Mouse (Mus musculus): ENCODE results near the gene Gins1. TPM values are rescaled to one million over a fixed set of nuclear protein-coding genes. Genes with fewer than 3 reads are reported as not detected.
"Not testable (repeated sequence)": the region's sequence is repeated elsewhere in the genome, so short reads cannot be mapped to it uniquely, and the experiment has no call there.

Gene Gins1
- polyA plus RNA-seq, 1 experiment, result 1.9 TPM

GRCm38 (mm10) chr2:150933482-150933881 is 28.3 kb downstream of the Gins1 start:
- no peak overlapping the region for H3K27ac ChIP-seq (ENCODE audit: insufficient read depth, low read length)
- H3K4me1 ChIP-seq (ENCODE audit: control insufficient read depth, insufficient read depth, insufficient read length), result no peaks in the 10 kb centered on the region
- 91% methylated on average over 19 of the region's 19 CpGs for WGBS
- H3K4me3 ChIP-seq (ENCODE audit: extremely low read depth, insufficient read depth, insufficient read length), result no peak overlapping the region
- no peaks in the 10 kb centered on the region for H3K27me3 ChIP-seq (ENCODE audit: control insufficient read depth, insufficient read depth, low read length)
- H3K36me3 ChIP-seq (ENCODE audit: control insufficient read depth, insufficient read depth, low read length), result no peaks in the 10 kb centered on the region
- DNase-seq (ENCODE audit: low read depth in 1 of 2, low spot score in 2 of 2), result no peak
- no peak for TF ChIP-seq POLR2A (IDR thresholded peaks at IDR 0.05; ENCODE audit: low read depth, low read length)
- TF ChIP-seq CTCF (IDR thresholded peaks at IDR 0.05; ENCODE audit: extremely low read depth, insufficient read depth, insufficient read length, insufficient replicate concordance), result no peak

GRCm38 (mm10) chr2:150934659-150935058 is 29.5 kb downstream of the Gins1 start:
- H3K27me3 ChIP-seq (ENCODE audit: control insufficient read depth, insufficient read depth, low read length), result no peaks in the 10 kb centered on the region
- H3K27ac ChIP-seq (ENCODE audit: insufficient read depth, low read length), result no peak overlapping the region
- WGBS, result 96% methylated on average over 4 of the region's 4 CpGs
- no peaks in the 10 kb centered on the region for H3K36me3 ChIP-seq (ENCODE audit: control insufficient read depth, insufficient read depth, low read length)
- no peaks in the 10 kb centered on the region for H3K4me1 ChIP-seq (ENCODE audit: control insufficient read depth, insufficient read depth, insufficient read length)
- no peak for DNase-seq (ENCODE audit: low read depth in 1 of 2, low spot score in 2 of 2)
- no peak for TF ChIP-seq POLR2A (IDR thresholded peaks at IDR 0.05; ENCODE audit: low read depth, low read length)
- TF ChIP-seq CTCF (IDR thresholded peaks at IDR 0.05; ENCODE audit: extremely low read depth, insufficient read depth, insufficient read length, insufficient replicate concordance), result no peak
- H3K4me3 ChIP-seq (ENCODE audit: extremely low read depth, insufficient read depth, insufficient read length), result no peak overlapping the region

- WGBS, result 91% methylated on average over 5 of the region's 5 CpGs
- Histone ChIP-seq H3K27me3 (ENCODE audit: control insufficient read depth, insufficient read depth, low read length) (no peaks in the 10 kb centered on the region), H3K4me3 (ENCODE audit: extremely low read depth, insufficient read depth, insufficient read length) (no peak overlapping the region), H3K27ac (ENCODE audit: insufficient read depth, low read length) (no peak overlapping the region), H3K36me3 (ENCODE audit: control insufficient read depth, insufficient read depth, low read length) (no peaks in the 10 kb centered on the region), H3K4me1 (ENCODE audit: control insufficient read depth, insufficient read depth, insufficient read length) (no peaks in the 10 kb centered on the region)
- DNase-seq (ENCODE audit: low read depth in 1 of 2, low spot score in 2 of 2), result no peak
- no peak for TF ChIP-seq CTCF (IDR thresholded peaks at IDR 0.05; ENCODE audit: extremely low read depth, insufficient read depth, insufficient read length, insufficient replicate concordance)
- no peak for TF ChIP-seq POLR2A (IDR thresholded peaks at IDR 0.05; ENCODE audit: low read depth, low read length)
Measured at GRCm38 (mm10) chr2:150944017-150944416, 38.8 kb downstream of the Gins1 start.

- not testable (repeated sequence) for H3K4me1 ChIP-seq (ENCODE audit: control insufficient read depth, insufficient read depth, insufficient read length); H3K27ac ChIP-seq (ENCODE audit: insufficient read depth, low read length); H3K4me3 ChIP-seq (ENCODE audit: extremely low read depth, insufficient read depth, insufficient read length); H3K27me3 ChIP-seq (ENCODE audit: control insufficient read depth, insufficient read depth, low read length); DNase-seq (ENCODE audit: low read depth in 1 of 2, low spot score in 2 of 2); H3K36me3 ChIP-seq (ENCODE audit: control insufficient read depth, insufficient read depth, low read length)
- 92% methylated on average over 5 of the region's 5 CpGs for WGBS
Measured at GRCm38 (mm10) chr2:150947341-150947740, 42.1 kb downstream of the Gins1 start.

GRCm38 (mm10) chr2:150947880-150948611 is 42.8 kb downstream of the Gins1 start:
- H3K36me3 ChIP-seq (ENCODE audit: control insufficient read depth, insufficient read depth, low read length); H3K4me1 ChIP-seq (ENCODE audit: control insufficient read depth, insufficient read depth, insufficient read length); H3K27me3 ChIP-seq (ENCODE audit: control insufficient read depth, insufficient read depth, low read length); H3K4me3 ChIP-seq (ENCODE audit: extremely low read depth, insufficient read depth, insufficient read length); H3K27ac ChIP-seq (ENCODE audit: insufficient read depth, low read length); DNase-seq (ENCODE audit: low read depth in 1 of 2, low spot score in 2 of 2): not testable (repeated sequence)
- WGBS, result 91% methylated on average over 12 of the region's 12 CpGs

GRCm38 (mm10) chr2:150948786-150949185 is 43.6 kb downstream of the Gins1 start:
- DNase-seq (ENCODE audit: low read depth in 1 of 2, low spot score in 2 of 2), result no peak
- WGBS, result 85% methylated on average over 5 of the region's 5 CpGs
- Histone ChIP-seq H3K27me3 (ENCODE audit: control insufficient read depth, insufficient read depth, low read length) (no peaks in the 10 kb centered on the region), H3K27ac (ENCODE audit: insufficient read depth, low read length) (no peak overlapping the region), H3K4me1 (ENCODE audit: control insufficient read depth, insufficient read depth, insufficient read length) (no peaks in the 10 kb centered on the region), H3K4me3 (ENCODE audit: extremely low read depth, insufficient read depth, insufficient read length) (no peak overlapping the region), H3K36me3 (ENCODE audit: control insufficient read depth, insufficient read depth, low read length) (no peaks in the 10 kb centered on the region)
- TF ChIP-seq POLR2A (IDR thresholded peaks at IDR 0.05; ENCODE audit: low read depth, low read length), result no peak
- no peak for TF ChIP-seq CTCF (IDR thresholded peaks at IDR 0.05; ENCODE audit: extremely low read depth, insufficient read depth, insufficient read length, insufficient replicate concordance)

- no peak for TF ChIP-seq CTCF (IDR thresholded peaks at IDR 0.05; ENCODE audit: extremely low read depth, insufficient read depth, insufficient read length, insufficient replicate concordance)
- TF ChIP-seq POLR2A (IDR thresholded peaks at IDR 0.05; ENCODE audit: low read depth, low read length), result no peak
Measured at GRCm38 (mm10) chr2:150949652-150950051, 44.5 kb downstream of the Gins1 start.

More at GRCm38 (mm10) chr2:150949652-150950051, 44.5 kb downstream of the Gins1 start:
- Histone ChIP-seq H3K27ac (ENCODE audit: insufficient read depth, low read length) (no peak overlapping the region), H3K36me3 (ENCODE audit: control insufficient read depth, insufficient read depth, low read length) (no peaks in the 10 kb centered on the region), H3K27me3 (ENCODE audit: control insufficient read depth, insufficient read depth, low read length) (no peaks in the 10 kb centered on the region), H3K4me3 (ENCODE audit: extremely low read depth, insufficient read depth, insufficient read length) (no peak overlapping the region), H3K4me1 (ENCODE audit: control insufficient read depth, insufficient read depth, insufficient read length) (no peaks in the 10 kb centered on the region)
- 87% methylated on average over 3 of the region's 3 CpGs for WGBS
- no peak for DNase-seq (ENCODE audit: low read depth in 1 of 2, low spot score in 2 of 2)

Measured in spleen, adult 2 months (tissue).